Mouse (Mus musculus) hindbrain, postnatal 0 days (tissue): ENCODE measurements around the gene Phldb2. TPM values are rescaled to one million over a fixed set of nuclear protein-coding genes. Genes with fewer than 3 reads are reported as not detected.

Experiments used
- ATAC-seq: fragments of 200-750 bp; cut with Nextera tagmentation; 2 replicates; pipeline ENCODE4 v1.8.0; 2017; ENCODE audit warnings: mild to moderate bottlenecking, moderate TSS enrichment, moderate library complexity
- DNase-seq: peaks from one replicate; pipeline ENCODE4 v3.0.0-alpha.2; 2015; ENCODE audit warnings: low spot score
- H3K27ac ChIP-seq: fragments of 300-500 bp; sonication (generic); 2 replicates; pipeline ENCODE4 v1.5.1; 2014; ENCODE audit warnings: mild to moderate bottlenecking
- H3K27me3 ChIP-seq: fragments of 300-500 bp; sonication (generic); 2 replicates; pipeline ENCODE4 v1.6.1; 2014; ENCODE audit warnings: low read length, mixed read lengths; ENCODE audit not compliant: insufficient read depth
- H3K36me3 ChIP-seq: fragments of 300-500 bp; sonication (generic); 2 replicates; pipeline ENCODE4 v1.6.1; 2014; ENCODE audit warnings: low read length, mixed read lengths; ENCODE audit not compliant: insufficient read depth
- H3K4me1 ChIP-seq: fragments of 300-500 bp; sonication (generic); 2 replicates; pipeline ENCODE4 v1.6.1; 2014; ENCODE audit warnings: antibody characterized with exemption, low read length, mixed read lengths; ENCODE audit not compliant: insufficient read depth
- H3K4me2 ChIP-seq: fragments of 300-500 bp; sonication (generic); 2 replicates; pipeline ENCODE4 v1.6.1; 2014; ENCODE audit warnings: low read depth, mild to moderate bottlenecking, low read length, moderate library complexity, mixed read lengths
- H3K4me3 ChIP-seq: fragments of 300-500 bp; sonication (generic); 2 replicates; pipeline ENCODE4 v1.5.1; 2014; ENCODE audit warnings: low read length
- H3K9ac ChIP-seq: fragments of 300-500 bp; sonication (generic); replicated peaks from 2 replicates; pipeline ENCODE4 v1.6.1; 2014; ENCODE audit warnings: mild to moderate bottlenecking, low read length, moderate library complexity, mixed read lengths
- H3K9me3 ChIP-seq: fragments of 300-500 bp; sonication (generic); 2 replicates; pipeline ENCODE4 v1.6.1; 2016; ENCODE audit warnings: low read length, mixed read lengths
- CTCF ChIP-seq: IDR thresholded peaks from 2 replicates; pipeline ENCODE4 v1.5.1; 2016; ENCODE audit warnings: antibody characterized with exemption, control low read depth, low read depth
- WGBS: fragments of 180-500 bp; shearing (Covaris S2); extraction: QIAGEN DNeasy Blood & Tissue Kit; methylation state at CpG from one replicate; pipeline ENCODE4 v1.1.7; 2014; 5-methylcytosine and 5-hydroxymethylcytosine counted together
- polyA plus RNA-seq: library from polyadenylated mRNA; unstranded; fragments of >200 nt; fragmentation: Nextera tagmentation; extraction: Ambion mirVana; gene quantifications from 2 replicates; pipeline ENCODE4 v1.2.1, GENCODE M21; 2015
- total RNA-seq: library from RNA; depleted of rRNA; stranded (reverse); fragments of >200 nt; gene quantifications from 2 replicates; pipeline ENCODE4 v1.2.3, GENCODE M21; 2014

The Phldb2 gene
- total and polyA plus RNA-seq, 2 experiments from 2014 or later = 4.5 to 7.2 TPM

DNA sequence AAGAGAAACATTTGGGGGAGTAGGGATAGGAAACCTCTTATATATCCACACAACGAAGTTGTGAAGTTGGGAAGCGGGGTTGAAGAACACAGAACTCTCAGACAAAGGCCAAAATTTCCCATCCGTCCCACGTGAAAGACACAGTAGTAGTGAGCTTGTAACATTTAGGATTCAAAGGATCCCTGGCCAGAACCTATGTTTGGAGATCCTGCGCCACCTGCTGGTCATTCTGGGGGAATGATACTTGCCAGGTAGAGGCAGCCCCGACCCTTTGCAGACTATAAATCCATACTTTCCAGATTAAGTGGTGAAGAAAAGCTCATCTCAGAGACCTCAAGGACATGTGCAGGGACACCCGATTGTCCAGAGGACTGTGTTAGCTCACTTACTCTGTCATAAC, 14.1 kb upstream of the Phldb2 start:
- WGBS = 14% methylated on average over 7 of the region's 7 CpGs
- peak; percentile 93 for TF ChIP-seq CTCF
- peak; percentile 87 for ATAC-seq

DNA sequence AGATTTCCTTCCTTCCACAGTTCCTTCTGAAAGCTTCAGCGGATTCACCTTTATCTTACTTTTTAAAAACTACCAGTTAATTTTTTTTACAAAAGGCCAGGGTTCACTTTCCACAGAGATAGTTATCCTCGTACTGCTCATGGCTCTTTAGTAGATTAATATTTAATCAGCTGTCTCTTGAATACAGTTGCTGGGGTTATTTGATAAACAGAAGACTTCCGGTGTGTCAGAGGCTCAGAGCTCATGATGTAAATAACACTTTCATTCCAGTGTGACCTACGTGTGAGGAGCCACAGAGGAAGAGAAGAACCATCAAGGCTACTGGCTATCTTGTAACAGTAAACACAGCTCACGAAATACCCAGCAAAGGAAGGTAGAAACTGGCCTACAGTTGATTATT, 13.2 kb upstream of the Phldb2 start:
- DNase-seq = no peak
- Histone ChIP-seq H3K4me3 (no peak overlapping the region), H3K27me3 (no peaks in the 10 kb centered on the region), H3K9me3 (no peaks in the 10 kb centered on the region), H3K9ac (no peak overlapping the region), H3K4me1 (no peaks in the 10 kb centered on the region), H3K4me2 (no peak overlapping the region), H3K36me3 (peaks cover 5% of the 10 kb centered on the region; the same call in 1 of the 2 replicates), H3K27ac (no peak overlapping the region)
- no peak for ATAC-seq
- no peak for TF ChIP-seq CTCF
- 83% methylated on average over 5 of the region's 5 CpGs for WGBS

More for the DNA sequence above, 14.1 kb upstream of the Phldb2 start:
- H3K9ac ChIP-seq = no peak overlapping the region
- DNase-seq = peak; percentile 89
- no peaks in the 10 kb centered on the region for H3K27me3 ChIP-seq
- H3K4me2 ChIP-seq = no peak overlapping the region
- no peaks in the 10 kb centered on the region for H3K4me1 ChIP-seq
- peaks cover 5% of the 10 kb centered on the region; the same call in 1 of the 2 replicates for H3K36me3 ChIP-seq
- no peaks in the 10 kb centered on the region for H3K9me3 ChIP-seq
- no peak overlapping the region for H3K4me3 ChIP-seq
- no peak overlapping the region for H3K27ac ChIP-seq

DNA sequence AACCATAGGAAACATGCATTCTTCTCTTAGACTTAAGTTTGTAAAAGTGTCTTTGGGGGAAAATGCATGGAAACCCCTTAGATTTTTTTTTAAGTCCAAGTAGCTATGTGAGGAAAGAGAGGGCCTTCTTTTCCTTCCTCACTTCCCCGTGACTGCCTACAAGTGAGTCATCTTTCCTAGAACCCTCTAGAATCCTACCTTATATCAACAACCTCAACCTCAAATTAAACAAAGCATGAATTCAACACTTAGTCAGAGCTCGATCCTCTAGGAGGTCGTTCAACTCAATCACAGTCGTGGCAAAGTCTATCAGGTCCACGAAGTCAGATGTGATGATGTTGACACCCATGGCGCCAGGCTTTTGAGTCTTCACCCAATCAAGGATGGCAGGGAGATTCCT, 11.4 kb upstream of the Phldb2 start:
- H3K27ac ChIP-seq = no peak overlapping the region
- H3K36me3 ChIP-seq = peaks cover 5% of the 10 kb centered on the region; the same call in 1 of the 2 replicates
- ATAC-seq (no peak), DNase-seq (no peak)
- no peaks in the 10 kb centered on the region for H3K9me3 ChIP-seq
- H3K4me2 ChIP-seq = no peak overlapping the region
- H3K4me3 ChIP-seq = no peak overlapping the region
- no peak overlapping the region for H3K9ac ChIP-seq
- 92% methylated on average over 6 of the region's 6 CpGs for WGBS
- TF ChIP-seq CTCF = no peak
- no peaks in the 10 kb centered on the region for H3K4me1 ChIP-seq
- no peaks in the 10 kb centered on the region for H3K27me3 ChIP-seq

DNA sequence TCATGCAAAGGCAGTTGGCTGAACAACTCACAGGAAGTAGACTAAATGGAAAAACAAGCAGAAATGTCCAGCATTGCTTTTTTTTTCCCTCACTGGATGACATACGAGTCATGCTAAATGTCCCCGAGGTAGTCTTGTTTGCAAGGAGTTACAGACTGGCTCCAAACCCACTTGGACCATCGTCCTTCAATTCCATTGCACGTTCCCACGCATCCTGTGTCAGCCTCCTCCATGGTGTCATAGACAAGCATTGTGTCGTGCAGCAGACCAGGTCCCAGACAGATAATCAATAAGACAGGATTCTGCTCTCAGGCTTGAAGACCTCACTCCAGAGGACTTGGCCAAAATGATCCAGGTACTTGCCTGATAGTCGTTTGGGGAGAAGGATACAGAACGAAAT, 10.4 kb upstream of the Phldb2 start:
- no peaks in the 10 kb centered on the region for H3K4me1 ChIP-seq
- no peak for ATAC-seq
- no peaks in the 10 kb centered on the region for H3K9me3 ChIP-seq
- WGBS = 88% methylated on average over 8 of the region's 8 CpGs
- peaks cover 5% of the 10 kb centered on the region; the same call in 1 of the 2 replicates for H3K36me3 ChIP-seq
- H3K4me3 ChIP-seq = no peak overlapping the region
- no peak for DNase-seq
- no peak for TF ChIP-seq CTCF
- no peak overlapping the region for H3K9ac ChIP-seq
- H3K27me3 ChIP-seq = no peaks in the 10 kb centered on the region
- no peak overlapping the region for H3K27ac ChIP-seq
- no peak overlapping the region for H3K4me2 ChIP-seq

DNA sequence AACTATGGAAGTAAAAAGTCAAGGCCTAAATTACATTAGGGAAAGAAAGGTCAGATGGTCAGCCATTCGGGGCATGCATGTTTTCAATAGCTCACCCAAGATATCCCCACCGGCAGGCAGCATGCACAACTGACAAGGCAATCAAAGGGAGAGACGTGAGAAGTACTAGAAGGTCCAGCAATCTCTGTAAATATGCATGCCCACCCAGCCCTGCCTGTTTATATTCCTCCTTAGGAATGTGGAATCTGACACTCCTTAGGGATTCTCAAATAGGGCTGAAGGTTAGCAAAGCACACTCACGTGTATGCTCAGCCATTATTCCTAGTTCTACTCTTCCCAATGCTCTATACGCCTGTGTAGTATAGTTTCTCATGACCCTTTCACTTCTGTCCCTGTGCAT, 9.7 kb upstream of the Phldb2 start:
- WGBS = 73% methylated on average over 5 of the region's 5 CpGs
- Histone ChIP-seq H3K4me1 (no peaks in the 10 kb centered on the region), H3K9me3 (no peaks in the 10 kb centered on the region), H3K27me3 (no peaks in the 10 kb centered on the region), H3K4me2 (no peak overlapping the region), H3K36me3 (peaks cover 5% of the 10 kb centered on the region; the same call in 1 of the 2 replicates), H3K27ac (no peak overlapping the region), H3K4me3 (no peak overlapping the region), H3K9ac (no peak overlapping the region)
- TF ChIP-seq CTCF = no peak
- DNase-seq = no peak
- ATAC-seq = no peak

DNA sequence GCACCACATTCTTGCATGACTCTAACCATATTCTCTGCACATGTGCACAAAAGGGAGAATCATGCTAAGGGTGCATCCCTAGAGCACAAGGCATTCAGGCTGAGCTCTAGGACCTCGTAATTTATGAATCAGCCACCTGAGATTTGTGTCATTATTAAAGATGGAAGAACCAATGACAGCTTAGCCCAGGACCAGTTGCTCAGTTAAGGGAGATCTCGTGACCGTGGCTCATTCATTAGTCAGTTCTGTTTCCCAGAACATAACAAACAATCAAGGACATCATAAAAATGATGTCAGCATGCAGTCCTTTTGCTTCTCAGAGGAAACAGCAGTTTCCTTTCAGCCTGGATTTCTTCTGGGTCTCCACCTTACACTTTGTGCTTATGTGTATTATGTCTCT, 7.6 kb upstream of the Phldb2 start:
- H3K4me1 ChIP-seq = no peaks in the 10 kb centered on the region
- H3K36me3 ChIP-seq = peaks cover 5% of the 10 kb centered on the region; the same call in 1 of the 2 replicates
- no peak overlapping the region for H3K4me2 ChIP-seq
- ATAC-seq (no peak), DNase-seq (no peak)
- no peak for TF ChIP-seq CTCF
- no peak overlapping the region for H3K9ac ChIP-seq
- 72% methylated on average over 3 of the region's 3 CpGs for WGBS
- H3K27ac ChIP-seq = no peak overlapping the region
- H3K9me3 ChIP-seq = no peaks in the 10 kb centered on the region
- H3K27me3 ChIP-seq = no peaks in the 10 kb centered on the region
- H3K4me3 ChIP-seq = no peak overlapping the region

DNA sequence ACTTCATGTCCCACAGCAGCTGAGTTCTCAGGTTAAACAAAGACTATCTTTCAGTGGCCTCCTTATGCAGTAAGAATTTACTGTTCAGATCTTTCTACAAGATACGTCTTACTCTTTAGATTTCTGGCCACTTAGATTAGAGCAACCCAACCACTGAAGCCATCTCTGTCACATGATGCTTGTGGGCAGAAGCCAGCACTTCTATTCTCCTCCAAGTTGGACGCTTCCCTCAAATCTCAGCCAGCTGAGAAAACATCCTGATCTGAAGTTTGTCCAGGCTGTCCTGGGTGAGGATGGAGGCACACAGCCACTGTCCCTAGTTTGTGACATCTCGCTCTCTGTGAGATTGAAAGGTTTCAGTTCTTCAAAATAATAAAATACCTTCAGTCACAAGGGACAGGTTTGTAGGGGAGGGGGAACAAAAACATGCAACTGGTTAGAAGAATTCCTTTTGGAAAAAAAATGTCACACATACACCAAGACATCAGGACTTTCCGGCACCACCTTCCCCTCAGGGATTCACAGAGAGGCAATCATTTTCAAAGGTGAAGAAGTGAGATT, 3.1 kb upstream of the Phldb2 start:
- Histone ChIP-seq H3K27me3 (no peaks in the 10 kb centered on the region), H3K4me1 (no peaks in the 10 kb centered on the region), H3K9me3 (no peaks in the 10 kb centered on the region), H3K27ac (no peak overlapping the region), H3K4me2 (no peak overlapping the region), H3K36me3 (no peaks in the 10 kb centered on the region), H3K9ac (no peak overlapping the region), H3K4me3 (no peak overlapping the region)
- ATAC-seq = no peak
- WGBS = 76% methylated on average over 4 of the region's 4 CpGs
- TF ChIP-seq CTCF = no peak
- DNase-seq = no peak
